Mouse (Mus musculus): ENCODE results near the gene Fam204a. TPM values are rescaled to one million over a fixed set of nuclear protein-coding genes. Genes with fewer than 3 reads are reported as not detected.

Fam204a gene
- polyA plus RNA-seq, 1 experiment from 2014 or later = 98.4 TPM

GRCm38 (mm10) chr19:60208173-60208572, 18.3 kb downstream of the Fam204a start:
- Histone ChIP-seq H3K4me2 (replicated peaks) (no peak overlapping the region), H3K27me3 (0 out of 2 replicates have a peak, but pooled peaks cover 5% of the 10 kb centered on the region), H3K9ac (replicated peaks) (no peak overlapping the region), H3K36me3 (peaks cover 26% of the 10 kb centered on the region), H3K4me3 (replicated peaks) (no peak overlapping the region), H3K27ac (no peak overlapping the region), H3K9me3 (no peaks in the 10 kb centered on the region), H3K4me1 (replicated peaks) (peaks cover 23% of the 10 kb centered on the region)
- no peak for ATAC-seq

DNA sequence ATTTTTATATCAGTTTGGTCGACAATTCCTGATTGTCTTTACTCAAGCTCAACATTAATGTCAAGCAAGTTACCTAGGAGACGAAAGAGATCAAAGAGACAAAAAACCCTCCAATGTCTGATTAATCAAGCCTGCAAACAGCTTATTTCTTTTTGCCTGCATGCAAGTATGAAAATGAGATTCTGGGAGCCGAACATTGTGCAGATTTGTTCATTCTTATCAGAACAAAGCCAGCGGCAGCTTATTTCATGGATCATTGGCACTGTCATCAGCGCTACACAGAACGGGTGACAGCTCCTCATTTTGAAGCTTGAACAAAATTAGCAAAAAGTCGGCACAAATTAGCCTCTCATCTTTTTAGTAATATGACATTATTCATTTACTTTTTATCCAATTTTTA, 22.3 kb downstream of the Fam204a start:
- Histone ChIP-seq H3K9me3 (no peaks in the 10 kb centered on the region), H3K4me1 (replicated peaks) (peaks cover 47% of the 10 kb centered on the region), H3K27me3 (0 out of 2 replicates have a peak, but pooled peaks cover 5% of the 10 kb centered on the region), H3K4me2 (replicated peaks) (0 out of 2 replicates have a peak overlapping the region, but pooled peaks have one; percentile 3), H3K4me3 (replicated peaks) (no peak overlapping the region), H3K36me3 (peaks cover 8% of the 10 kb centered on the region; the same call in 1 of the 2 replicates), H3K27ac (no peak overlapping the region), H3K9ac (replicated peaks) (no peak overlapping the region)
- 12% methylated on average over 7 of the region's 7 CpGs for whole genome bisulfite sequencing
- 0 out of 2 replicates have a peak, but pooled peaks have one; percentile 53 for ATAC-seq

- Histone ChIP-seq H3K27me3 (no peaks in the 10 kb centered on the region), H3K9me3 (no peaks in the 10 kb centered on the region), H3K4me3 (replicated peaks) (no peak overlapping the region), H3K36me3 (0 out of 2 replicates have a peak, but pooled peaks cover 5% of the 10 kb centered on the region), H3K4me2 (replicated peaks) (no peak overlapping the region), H3K9ac (replicated peaks) (no peak overlapping the region), H3K27ac (peak overlapping the region; percentile 44; the same call in 1 of the 2 replicates), H3K4me1 (replicated peaks) (peaks cover 36% of the 10 kb centered on the region)
- 10% methylated on average over 2 of the region's 2 CpGs for WGBS
- peak; percentile 40; the same call in 1 of the 2 replicates for ATAC-seq
Measured at GRCm38 (mm10) chr19:60200294-60200693, 26.2 kb downstream of the Fam204a start.

DNA sequence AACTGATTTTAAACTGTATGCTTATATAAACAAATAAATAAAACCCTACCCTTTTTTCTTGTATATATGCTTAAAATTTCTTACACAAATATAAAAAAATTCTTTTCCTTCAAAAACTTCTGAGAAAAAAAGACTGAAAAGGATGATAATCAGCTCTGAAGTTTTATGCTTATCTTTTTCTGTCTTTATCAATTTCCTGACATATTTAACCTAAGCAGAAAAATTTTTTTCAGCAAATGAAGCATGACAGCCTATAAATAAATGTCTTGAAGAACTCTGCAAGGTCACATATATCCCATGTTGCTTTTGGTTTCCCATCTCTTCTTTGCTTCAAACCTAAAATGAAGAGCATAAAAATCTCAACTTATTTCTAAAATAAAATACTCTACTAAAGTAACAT, 27.3 kb downstream of the Fam204a start:
- peaks cover 13% of the 10 kb centered on the region for H3K36me3 ChIP-seq
- H3K9ac ChIP-seq (replicated peaks) = no peak overlapping the region
- no peaks in the 10 kb centered on the region for H3K27me3 ChIP-seq
- H3K27ac ChIP-seq = no peak overlapping the region
- no peaks in the 10 kb centered on the region for H3K9me3 ChIP-seq
- no peak overlapping the region for H3K4me3 ChIP-seq (replicated peaks)
- no peak overlapping the region for H3K4me2 ChIP-seq (replicated peaks)
- H3K4me1 ChIP-seq (replicated peaks) = peaks cover 29% of the 10 kb centered on the region
- no peak for ATAC-seq

DNA sequence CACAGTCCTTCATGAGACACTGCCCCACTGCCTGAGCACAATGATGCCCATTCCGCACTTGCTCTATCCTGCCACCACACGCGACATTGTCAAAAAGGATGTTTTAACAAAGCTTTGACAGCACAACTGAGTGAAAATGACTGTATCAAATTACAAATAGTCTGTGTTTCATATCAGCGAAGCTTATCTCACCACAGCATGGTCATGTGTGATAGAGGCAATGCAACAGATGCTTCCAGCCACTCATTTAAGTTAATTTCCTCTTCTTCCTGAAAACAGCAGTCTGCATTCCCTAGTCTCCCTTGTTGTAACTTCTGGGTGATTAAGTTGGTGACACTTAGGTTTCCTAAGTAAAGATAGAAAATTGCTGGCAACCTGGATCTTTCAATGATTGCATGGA, 33.7 kb downstream of the Fam204a start:
- no peak overlapping the region for H3K27ac ChIP-seq
- H3K4me3 ChIP-seq (replicated peaks) = no peak overlapping the region
- no peak for ATAC-seq
- WGBS = 91% methylated on average over 4 of the region's 4 CpGs
- peaks cover 20% of the 10 kb centered on the region for H3K36me3 ChIP-seq
- H3K9me3 ChIP-seq = no peaks in the 10 kb centered on the region
- no peaks in the 10 kb centered on the region for H3K27me3 ChIP-seq
- no peak overlapping the region for H3K9ac ChIP-seq (replicated peaks)
- no peak overlapping the region for H3K4me2 ChIP-seq (replicated peaks)
- H3K4me1 ChIP-seq (replicated peaks) = peaks cover 16% of the 10 kb centered on the region

GRCm38 (mm10) chr19:60189206-60189605, 37.3 kb downstream of the Fam204a start:
- 0 out of 2 replicates have a peak, but pooled peaks have one; percentile 69 for ATAC-seq
- WGBS = 3% methylated on average over 2 of the region's 2 CpGs
- Histone ChIP-seq H3K4me1 (replicated peaks) (peaks cover 16% of the 10 kb centered on the region), H3K36me3 (peaks cover 12% of the 10 kb centered on the region; the same call in 1 of the 2 replicates), H3K9me3 (no peaks in the 10 kb centered on the region), H3K9ac (replicated peaks) (no peak overlapping the region), H3K27ac (no peak overlapping the region), H3K4me3 (replicated peaks) (no peak overlapping the region), H3K4me2 (replicated peaks) (no peak overlapping the region), H3K27me3 (no peaks in the 10 kb centered on the region)

DNA sequence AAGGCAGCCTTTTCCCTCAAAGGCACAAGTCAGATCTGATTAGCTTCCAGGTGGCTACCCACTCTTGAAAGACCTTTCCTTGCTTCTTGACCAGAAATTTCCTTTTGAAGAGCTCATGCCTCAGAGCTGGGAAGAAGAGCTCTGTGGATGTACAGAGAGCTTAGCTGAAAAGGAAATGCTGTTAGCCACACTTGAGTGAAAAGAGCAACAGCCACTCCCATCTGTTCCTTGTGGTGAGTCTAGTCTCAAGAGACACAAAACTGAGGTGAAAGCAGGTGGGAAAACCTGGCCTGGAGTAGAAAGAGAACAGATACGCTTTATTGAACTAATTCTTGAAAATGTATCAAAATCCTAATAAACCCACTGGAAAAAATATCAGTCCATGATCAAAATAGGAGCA, 43.6 kb downstream of the Fam204a start:
- no peak for ATAC-seq
- WGBS = 88% methylated on average over 1 of the region's 1 CpGs

GRCm38 (mm10) chr19:60182171-60182570, 44.3 kb downstream of the Fam204a start:
- no peak for ATAC-seq
- Histone ChIP-seq H3K36me3 (peaks cover 3% of the 10 kb centered on the region), H3K27ac (no peak overlapping the region), H3K27me3 (no peaks in the 10 kb centered on the region), H3K9me3 (no peaks in the 10 kb centered on the region), H3K4me1 (replicated peaks) (no peaks in the 10 kb centered on the region; the same call in 1 of the 2 replicates), H3K4me3 (replicated peaks) (no peak overlapping the region), H3K9ac (replicated peaks) (no peak overlapping the region), H3K4me2 (replicated peaks) (no peak overlapping the region)
- whole genome bisulfite sequencing = 90% methylated on average over 1 of the region's 1 CpGs

More for the DNA sequence above, 43.6 kb downstream of the Fam204a start:
- no peak overlapping the region for H3K9ac ChIP-seq (replicated peaks)
- peaks cover 3% of the 10 kb centered on the region for H3K36me3 ChIP-seq
- H3K4me1 ChIP-seq (replicated peaks) = no peaks in the 10 kb centered on the region; the same call in 1 of the 2 replicates
- H3K4me2 ChIP-seq (replicated peaks) = no peak overlapping the region
- H3K4me3 ChIP-seq (replicated peaks) = no peak overlapping the region
- no peaks in the 10 kb centered on the region for H3K9me3 ChIP-seq
- no peak overlapping the region for H3K27ac ChIP-seq
- no peaks in the 10 kb centered on the region for H3K27me3 ChIP-seq

- no peak for ATAC-seq
- H3K27me3 ChIP-seq = no peaks in the 10 kb centered on the region
- H3K4me2 ChIP-seq (replicated peaks) = no peak overlapping the region
- H3K9me3 ChIP-seq = no peaks in the 10 kb centered on the region
- H3K27ac ChIP-seq = no peak overlapping the region
- peaks cover 3% of the 10 kb centered on the region for H3K36me3 ChIP-seq
- 88% methylated on average over 8 of the region's 8 CpGs for WGBS
- no peak overlapping the region for H3K9ac ChIP-seq (replicated peaks)
- H3K4me3 ChIP-seq (replicated peaks) = no peak overlapping the region
- peaks cover 1% of the 10 kb centered on the region; the same call in 1 of the 2 replicates for H3K4me1 ChIP-seq (replicated peaks)
Measured at GRCm38 (mm10) chr19:60178771-60179563, 47.5 kb downstream of the Fam204a start.

DNA sequence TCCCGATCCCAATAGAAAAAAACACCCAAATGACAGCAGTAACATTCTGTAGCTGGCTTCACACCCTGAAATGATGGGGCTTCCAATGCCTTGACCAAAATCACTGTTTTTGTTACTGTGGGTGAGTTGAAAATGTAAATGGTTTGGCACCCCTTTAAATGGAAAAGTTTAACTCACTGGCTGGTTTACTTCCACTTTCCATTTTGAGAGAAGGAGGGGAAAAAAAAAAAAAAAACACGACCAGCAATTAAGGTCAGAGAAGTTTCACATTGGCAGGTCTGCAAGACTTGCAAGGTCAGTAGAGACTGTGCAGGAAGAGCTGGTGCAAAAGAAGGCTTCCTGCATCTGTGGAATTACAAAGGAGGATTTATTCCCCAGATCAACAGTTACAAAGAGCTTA, 61.1 kb downstream of the Fam204a start:
- Histone ChIP-seq H3K9ac (replicated peaks) (no peak overlapping the region), H3K9me3 (no peaks in the 10 kb centered on the region), H3K4me3 (replicated peaks) (no peak overlapping the region), H3K4me1 (replicated peaks) (peaks cover 3% of the 10 kb centered on the region; the same call in 1 of the 2 replicates), H3K27ac (no peak overlapping the region), H3K36me3 (no peaks in the 10 kb centered on the region), H3K27me3 (peaks cover 28% of the 10 kb centered on the region), H3K4me2 (replicated peaks) (no peak overlapping the region)
- WGBS = 47% methylated on average over 2 of the region's 2 CpGs
- no peak for ATAC-seq

DNA sequence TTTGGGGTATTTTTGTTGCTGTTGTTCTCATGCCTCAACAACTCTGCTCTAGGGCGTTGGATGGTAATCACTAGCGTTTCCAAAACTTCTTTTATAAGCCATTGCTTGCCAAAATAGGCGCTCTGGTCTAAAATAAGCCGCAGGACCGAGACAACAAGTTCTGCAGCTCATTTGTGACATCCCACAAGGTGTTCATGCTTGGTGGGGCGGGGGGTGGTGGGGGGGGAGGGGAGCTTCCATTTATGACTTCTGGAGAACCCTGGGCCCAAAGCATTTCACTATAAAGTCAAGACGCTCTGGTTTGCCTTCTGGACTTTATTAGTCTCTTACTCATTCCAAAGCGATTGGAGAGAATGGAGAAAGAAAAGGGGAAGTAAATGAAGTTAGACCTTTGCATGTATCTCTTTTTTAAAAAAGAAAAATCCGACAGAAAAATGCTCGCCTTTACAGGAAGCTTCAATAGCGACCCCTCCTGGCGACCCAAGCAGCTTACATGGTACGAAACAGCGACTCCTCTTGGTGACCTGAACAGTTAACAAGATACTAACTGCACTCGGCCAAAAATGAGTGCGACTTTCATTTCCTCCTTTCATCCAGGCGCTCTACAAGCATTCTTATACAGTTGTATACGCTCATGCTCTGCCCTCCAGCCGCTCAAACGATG, 65.8 kb downstream of the Fam204a start:
- H3K9ac ChIP-seq (replicated peaks) = no peak overlapping the region
- H3K4me1 ChIP-seq (replicated peaks) = peaks cover 10% of the 10 kb centered on the region; the same call in 1 of the 2 replicates
- no peak overlapping the region for H3K4me2 ChIP-seq (replicated peaks)
- H3K4me3 ChIP-seq (replicated peaks) = no peak overlapping the region
- ATAC-seq = no peak
- no peak overlapping the region for H3K27ac ChIP-seq
- H3K27me3 ChIP-seq = peaks cover 54% of the 10 kb centered on the region
- 5% methylated on average over 20 of the region's 20 CpGs for WGBS
- H3K36me3 ChIP-seq = no peaks in the 10 kb centered on the region
- no peaks in the 10 kb centered on the region for H3K9me3 ChIP-seq

- peaks cover 10% of the 10 kb centered on the region; the same call in 1 of the 2 replicates for H3K4me1 ChIP-seq (replicated peaks)
- ATAC-seq = no peak
- no peak overlapping the region for H3K4me3 ChIP-seq (replicated peaks)
- H3K4me2 ChIP-seq (replicated peaks) = no peak overlapping the region
- H3K36me3 ChIP-seq = no peaks in the 10 kb centered on the region
- no peaks in the 10 kb centered on the region for H3K9me3 ChIP-seq
- no peak overlapping the region for H3K9ac ChIP-seq (replicated peaks)
- H3K27me3 ChIP-seq = peaks cover 58% of the 10 kb centered on the region
- WGBS = 4% methylated on average over 6 of the region's 6 CpGs
- no peak overlapping the region for H3K27ac ChIP-seq
Measured at GRCm38 (mm10) chr19:60159827-60160226, 66.7 kb downstream of the Fam204a start.

Data from midbrain, embryonic 13.5 days (tissue).